Mouse (Mus musculus) granulocyte monocyte progenitor cell, adult 5-6 weeks (primary cell): ENCODE measurements at regions not wholly inside any gene's neighbourhood (a gene's known extent, or its start where the extent isn't known, plus 50 kb on each side); places are given as distances from the start of the nearest gene placed in this dataset.
A peak's percentile ranks its signal among the peaks of the same experiment; 100 is the strongest.

Source experiments
- ATAC-seq: replicated peaks from 2 replicates; pipeline ENCODE4 v1.8.0; 2016; ENCODE audit warnings: mild to moderate bottlenecking, moderate TSS enrichment, inconsistent platforms; ENCODE audit not compliant: poor library complexity, severe bottlenecking

DNA sequence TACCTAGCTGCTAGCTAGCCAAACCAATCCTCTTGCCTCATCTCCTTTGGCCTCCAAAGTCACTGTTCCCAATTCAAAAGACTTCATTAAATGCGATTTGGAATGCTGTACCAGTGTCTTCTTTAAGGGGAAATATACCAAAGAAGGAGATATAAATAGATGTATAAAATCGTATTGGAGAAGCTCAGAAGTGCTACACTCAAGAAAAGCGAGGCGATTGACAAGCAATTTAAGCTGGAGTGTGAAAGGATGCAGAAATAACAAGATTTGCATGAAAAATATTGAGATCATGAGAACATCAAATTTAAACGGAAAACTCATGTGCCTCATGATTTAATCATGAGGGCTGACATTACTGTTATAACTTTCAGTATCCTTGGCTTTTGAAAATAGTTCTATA, 221.8 kb upstream of the Gbe1 start:
- no peak for ATAC-seq

DNA sequence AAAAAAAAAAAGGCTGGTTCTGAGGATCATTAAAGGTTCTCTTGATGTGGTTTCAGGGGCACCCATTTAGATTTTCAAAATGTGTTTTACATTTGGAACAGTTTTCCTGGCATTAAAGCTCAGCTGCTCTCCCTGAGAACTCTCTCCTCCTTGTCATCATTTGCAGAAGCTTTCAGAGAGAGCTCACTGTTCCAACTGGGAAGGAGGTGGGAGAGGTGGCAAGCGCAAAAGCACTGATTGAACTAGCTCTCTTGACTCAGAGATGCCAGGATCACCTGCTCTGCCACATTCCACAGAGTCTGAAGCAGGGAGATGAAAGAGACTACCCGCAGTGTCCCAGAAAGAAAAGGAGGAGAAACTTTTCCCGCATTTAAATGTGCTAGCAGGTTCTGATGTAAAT, 220.5 kb upstream of the Gbe1 start:
- no peak for ATAC-seq

DNA sequence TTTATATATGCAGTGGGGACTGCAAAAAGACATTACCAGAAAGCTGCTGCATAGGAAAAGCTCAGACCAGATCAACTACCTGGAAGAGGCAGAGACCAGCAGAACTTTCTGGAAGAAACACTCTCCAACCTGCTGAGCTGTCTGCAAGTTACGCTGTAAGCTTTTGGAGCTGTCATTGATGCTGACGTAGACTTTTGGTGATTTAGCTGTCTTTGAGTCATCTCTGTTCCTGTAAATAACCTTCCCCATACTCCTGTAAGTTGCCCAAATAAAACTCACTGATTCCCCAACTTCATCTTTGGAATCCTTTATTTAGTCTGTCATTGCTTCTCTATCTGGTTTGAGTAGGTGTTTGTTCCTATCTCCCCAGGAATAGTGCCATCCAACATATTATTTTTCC, 218.5 kb upstream of the Gbe1 start:
- ATAC-seq = no peak

DNA sequence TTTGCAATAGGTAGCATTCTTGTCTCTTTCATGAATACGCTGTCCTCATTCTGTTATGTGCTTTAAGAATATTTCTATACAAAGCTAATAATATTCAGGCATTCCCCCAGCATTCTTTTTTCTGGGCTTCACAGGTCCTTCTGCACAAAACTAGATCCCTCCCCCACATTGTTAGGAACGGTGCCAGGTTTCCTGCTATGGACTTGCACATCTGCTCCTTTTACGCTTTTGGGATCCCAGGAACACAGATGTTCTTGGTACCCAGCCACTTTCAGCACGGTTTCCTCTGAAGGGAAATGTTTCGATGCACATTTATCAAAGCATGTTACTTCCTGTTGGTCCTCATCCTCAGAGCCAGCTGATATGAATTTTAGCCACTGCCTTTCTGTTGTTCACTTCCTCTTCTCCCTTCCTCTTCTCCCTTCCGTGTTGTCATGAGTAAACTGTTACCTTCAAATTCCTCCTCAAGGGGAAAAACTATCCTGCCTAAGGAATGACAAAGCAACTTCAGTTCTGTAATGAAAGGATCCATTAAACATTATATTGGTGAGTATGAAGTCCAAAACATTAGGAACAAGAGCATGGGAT, 209.9 kb upstream of the Gbe1 start:
- ATAC-seq = peak; percentile 63; the same call in 1 of the 2 replicates

DNA sequence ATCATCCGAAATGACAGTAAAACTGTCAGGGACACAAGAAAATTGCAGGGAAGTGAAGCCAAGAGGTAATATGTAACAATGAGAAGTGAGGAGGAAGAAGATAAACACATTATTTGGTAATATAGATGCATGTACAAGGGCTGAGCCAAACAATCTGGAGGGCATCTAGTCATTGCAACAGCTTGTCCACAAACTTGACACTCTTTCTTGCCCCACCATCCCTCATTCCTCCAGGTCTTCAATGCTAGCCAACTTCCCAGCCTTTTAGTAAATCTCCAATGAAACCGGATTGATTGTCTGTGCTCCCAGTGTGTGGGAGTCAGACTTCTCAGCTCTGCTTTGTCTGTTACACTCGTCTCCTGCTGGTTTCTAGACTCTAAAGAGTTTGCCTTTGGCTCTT, 172.3 kb upstream of the Gbe1 start:
- ATAC-seq = no peak

DNA sequence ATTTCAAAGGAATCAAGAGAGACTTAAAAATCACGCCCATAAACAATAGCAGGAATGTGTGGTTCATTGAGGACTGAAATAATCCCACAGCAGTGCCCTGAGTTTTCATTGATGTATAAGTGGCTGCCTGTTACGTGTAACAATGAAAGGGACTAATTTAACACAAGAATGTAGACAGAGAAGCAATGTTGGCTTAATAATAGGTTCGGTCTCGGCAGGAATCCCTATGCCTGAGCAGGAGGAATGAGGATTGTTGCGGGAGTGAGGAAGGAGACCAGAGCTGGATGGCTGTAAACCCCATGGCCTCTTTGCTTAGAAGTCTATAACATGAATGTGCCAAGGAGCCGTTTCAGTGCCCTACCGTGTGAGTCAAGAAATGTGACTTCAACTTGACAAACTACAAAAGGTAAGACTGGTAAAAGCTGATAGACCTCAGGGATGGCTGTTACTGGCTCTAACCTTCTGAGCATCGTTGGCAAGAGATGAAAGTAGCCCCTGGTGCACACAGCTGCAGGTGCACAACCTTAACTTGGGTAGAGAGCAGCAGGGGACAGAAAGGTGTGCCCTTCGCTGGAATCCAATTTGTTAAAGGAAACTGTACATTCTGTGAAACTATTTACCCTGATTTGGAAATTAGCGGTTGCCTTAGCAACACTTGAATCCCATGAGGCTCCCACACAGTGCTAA, 165.9 kb upstream of the Gbe1 start:
- ATAC-seq = no peak

DNA sequence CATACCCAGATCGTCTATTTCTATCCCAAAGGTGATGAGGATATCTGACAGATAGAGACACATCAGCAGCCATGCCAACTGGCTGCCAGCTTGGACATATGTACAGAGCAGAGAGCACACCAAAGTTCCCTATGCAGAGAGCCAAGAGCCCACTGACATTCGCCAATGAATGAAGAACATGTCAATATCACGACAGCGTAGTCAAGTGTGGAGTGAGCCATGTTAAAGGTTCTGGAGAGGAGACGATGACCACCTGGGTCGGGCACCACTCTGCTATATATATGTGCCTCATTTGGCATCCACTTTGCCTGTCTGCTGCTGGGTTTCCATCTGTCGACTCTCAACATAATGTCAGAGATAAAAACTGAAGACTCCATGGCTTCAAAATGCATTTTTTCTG, 159.2 kb upstream of the Gbe1 start:
- ATAC-seq = no peak

DNA sequence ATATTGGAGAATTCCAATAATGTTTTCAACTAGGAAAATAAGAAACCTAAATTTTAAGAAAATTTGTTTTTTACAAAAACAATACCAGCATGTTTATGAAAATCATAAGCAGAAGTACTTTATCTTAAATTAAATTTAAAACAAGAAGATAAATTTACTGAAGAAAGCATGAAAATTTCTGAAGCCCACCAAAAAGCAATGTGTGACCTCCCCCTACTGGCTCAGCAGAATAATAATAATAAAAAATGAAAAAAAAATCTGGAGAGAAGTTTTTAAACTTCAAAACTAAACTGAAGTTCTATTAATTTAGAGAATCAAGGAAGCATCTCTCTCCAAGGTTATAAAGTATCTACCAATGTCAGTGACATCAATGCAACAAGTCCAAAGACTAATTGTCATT, 153.2 kb upstream of the Gbe1 start:
- ATAC-seq = no peak

DNA sequence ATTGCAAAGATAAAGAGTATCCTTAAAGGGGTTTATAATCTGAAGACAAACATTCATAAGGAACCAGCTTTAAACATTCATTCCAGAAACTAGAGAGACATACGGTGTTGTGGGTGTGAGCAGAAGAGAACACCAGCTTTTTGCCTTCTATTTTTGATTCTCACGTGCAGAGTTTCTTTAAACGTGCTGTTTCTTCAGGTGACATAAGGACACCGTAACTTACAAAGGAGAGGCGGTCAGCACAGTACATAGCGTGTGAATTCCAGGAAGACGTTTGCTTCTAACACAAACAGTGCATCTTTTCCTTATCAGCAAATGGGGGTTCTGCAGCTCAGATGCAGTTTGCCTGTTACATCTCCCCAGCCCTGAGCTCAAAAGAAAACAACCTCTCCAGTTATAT, 138.6 kb upstream of the Gbe1 start:
- ATAC-seq = no peak

DNA sequence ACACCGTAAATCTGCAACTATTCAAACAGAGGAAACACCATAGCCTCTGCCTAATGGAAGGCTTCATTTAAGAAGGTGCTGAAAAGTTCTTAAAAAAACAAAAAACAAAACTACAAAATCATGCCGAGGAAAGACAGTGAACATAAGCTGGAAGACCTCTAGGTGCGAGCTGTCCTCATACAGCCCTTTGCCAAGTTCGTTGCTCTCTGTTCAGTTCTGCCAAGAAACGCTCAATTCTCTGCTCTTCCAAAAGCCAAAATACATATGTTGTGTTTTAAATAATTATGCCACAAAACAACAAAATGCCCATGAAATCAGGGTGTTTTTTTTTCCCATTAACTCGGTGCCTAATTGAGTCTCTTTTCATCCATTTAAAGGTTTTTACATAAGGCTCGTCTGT, 134.8 kb upstream of the Gbe1 start:
- ATAC-seq = no peak

DNA sequence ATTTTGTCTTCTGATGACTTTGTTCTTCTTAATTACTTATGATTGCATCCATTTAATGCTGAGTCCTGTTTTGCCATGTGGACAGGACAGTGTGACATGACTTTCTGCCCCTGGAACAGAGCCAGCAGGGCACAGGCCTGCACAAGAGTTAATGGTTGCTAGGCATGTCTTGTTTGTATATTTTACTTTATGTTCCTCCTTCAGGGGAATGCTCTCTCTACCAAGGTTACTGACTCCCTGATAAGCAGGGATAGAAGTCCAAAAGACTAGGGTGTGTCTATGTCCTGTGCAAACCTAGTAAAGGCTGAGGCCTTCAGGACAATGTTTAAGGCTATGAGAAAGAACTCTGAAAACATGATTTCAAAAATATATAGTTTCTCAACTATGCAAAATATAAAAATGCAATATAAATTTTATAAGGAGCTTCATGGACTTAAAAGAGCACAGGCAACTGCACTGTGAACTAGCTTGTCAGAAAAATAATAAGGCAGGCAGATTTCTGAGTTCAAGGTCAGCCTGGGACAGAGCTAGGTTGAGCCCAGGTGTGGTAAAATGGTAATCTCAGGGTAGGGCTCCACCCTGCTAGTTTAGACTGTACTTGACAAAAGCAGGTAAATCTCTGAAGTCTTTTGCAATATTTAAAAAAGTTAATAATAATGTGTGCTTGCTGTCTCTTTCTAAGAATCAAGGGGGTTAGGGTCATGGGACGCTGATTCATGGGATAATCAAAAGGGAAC, 99.7 kb upstream of the Gbe1 start:
- ATAC-seq = no peak

DNA sequence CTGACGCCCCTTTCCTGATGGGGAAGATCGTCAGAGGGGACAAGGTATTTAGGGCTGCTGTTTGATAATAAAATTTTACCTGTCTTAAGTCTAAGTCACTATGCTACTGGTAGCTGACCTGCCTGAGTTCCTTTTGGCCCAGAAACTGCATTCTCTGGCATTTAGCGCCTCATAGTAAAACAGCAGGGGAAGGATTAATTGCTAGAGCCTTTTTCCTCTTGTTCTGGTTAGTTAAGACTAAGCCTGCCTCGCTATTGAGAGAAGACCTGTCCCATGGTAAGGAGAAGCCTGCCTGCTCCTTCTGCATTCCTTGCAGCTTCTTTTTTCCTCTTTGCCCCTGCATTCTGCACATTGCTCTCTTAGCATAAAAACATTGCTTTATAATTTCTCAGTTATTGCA, 98.9 kb upstream of the Gbe1 start:
- no peak for ATAC-seq

DNA sequence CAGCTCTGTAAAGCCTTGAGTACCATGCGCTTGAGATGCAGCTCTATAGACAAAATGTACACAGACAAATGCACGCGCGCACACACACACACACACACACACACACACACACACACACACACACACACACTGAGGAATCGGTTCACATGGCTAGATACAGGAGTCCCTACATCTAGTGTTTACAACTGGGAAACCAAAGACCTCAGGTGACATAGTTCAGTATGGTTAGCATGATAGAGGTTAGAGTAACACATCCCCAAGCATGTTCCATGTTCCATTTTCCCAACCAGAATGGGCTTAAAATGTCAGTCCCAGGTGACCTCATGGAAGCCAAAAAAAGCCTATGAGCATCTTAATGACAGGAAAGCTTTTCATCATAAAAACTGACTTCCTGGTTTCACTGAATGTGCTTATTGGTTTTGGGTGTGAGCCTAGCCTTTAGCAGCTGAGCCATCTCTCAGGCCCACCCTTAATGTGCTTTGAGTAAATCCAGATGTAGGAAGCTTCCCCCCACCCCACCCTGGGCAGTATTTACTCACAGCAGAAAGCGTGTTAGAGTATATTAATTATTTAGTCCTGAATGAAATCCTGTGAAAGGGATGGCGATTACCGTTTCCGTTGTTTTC, 86.0 kb upstream of the Gbe1 start:
- no peak for ATAC-seq

DNA sequence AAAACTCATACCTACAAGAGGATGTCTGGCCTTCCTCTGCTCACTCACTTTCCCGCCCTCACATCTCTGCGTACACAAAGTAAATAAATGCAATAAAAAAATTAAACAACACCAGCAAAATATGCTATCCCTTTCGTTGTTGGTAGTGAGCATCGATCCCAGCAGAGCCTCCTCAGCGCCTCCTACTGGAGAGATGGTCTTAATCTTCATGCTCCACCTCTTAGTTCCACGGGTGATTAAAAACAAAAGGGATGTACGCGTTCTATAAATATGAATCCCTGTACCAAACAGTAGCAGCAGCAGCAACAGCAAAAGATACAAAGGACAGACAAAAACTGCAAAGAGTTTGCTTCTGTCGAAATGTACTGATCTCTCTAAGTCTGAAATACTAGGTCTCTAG, 81.0 kb upstream of the Gbe1 start:
- no peak for ATAC-seq

DNA sequence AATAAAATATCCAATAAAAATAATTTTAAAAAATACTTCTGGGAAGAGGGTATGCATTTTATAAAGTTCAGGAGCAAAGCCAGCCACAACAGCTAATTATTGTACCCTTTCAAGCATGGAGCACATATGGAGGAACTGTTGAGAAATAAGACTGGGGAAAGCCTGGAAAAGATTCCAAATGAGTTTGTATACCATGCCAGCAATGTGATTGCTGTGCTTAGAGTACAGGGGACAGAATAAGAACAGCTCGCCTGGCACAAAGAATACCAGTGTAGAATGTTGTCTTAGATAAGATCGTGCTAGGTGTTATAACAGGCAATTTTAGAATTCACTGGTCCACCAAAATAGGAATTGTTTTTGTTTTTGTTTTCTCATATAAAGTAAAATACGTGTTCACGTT, 78.6 kb upstream of the Gbe1 start:
- ATAC-seq = no peak

DNA sequence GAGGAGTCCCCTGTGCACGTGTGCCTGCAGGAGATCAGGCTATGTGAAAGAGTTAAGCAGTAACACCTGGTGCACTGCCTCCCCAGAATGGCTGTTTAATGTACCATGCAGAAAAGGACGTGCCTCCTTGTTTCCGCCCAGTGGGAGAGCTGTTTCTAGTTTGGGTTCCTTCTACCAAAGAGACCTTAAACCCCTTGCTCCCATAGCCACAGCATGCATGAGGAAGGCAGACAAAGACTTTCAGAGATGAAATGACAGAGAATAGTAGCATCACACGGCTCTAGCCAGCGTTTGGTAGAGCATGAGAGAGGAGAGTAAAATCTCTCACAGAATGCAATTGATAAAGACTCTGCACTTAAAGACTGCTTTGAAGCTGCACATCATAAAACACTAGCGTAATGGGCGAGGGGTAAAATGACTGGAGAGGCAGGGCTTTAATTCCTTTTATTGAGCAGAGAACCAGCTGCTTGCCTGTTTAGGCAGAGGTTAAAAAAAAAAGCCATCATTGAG, 74.3 kb upstream of the Gbe1 start:
- ATAC-seq = no peak

DNA sequence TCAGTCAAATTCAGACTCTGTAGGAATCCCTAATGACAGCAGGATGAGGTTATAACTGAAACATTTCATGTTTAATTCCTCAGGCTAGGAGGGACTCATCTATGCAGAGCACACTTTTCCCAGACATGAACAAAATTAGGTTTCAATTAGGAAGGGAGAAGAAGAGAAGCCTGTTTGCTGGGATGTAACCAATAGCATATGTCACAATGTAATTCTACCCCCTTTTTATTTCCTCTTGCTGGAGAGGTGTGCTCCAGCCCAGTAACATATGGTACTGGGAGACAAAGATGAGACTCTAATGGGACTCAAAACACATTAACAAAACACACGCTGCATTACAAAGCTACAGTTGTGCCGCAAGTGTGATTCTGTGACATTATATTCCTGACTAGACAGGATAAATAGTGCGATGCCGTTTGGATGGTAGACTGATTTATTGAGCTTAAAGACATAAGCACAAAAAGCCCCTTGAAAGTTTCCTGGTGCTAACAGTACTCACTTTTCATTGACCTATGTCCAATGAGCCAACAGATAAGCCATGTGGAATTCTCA, 69.5 kb upstream of the Gbe1 start:
- no peak for ATAC-seq

DNA sequence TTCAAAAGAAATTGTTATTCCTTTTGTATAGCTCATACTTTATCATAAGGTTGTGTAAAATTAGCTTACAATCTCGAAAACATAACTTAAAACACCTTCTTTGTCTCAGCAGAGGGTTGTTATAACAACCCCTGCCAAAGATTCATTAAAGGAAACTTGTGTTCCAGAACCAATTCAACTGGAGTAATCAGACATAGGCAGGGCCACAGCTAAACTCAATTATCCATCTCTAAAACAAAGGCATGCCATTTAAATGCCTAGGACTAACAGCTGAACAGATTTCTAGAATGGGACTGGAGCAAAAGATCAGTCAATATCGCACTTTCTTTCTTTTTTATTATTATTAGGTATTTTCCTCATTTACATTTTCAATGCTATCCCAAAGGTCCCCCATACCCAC, 68.8 kb upstream of the Gbe1 start:
- ATAC-seq = no peak

DNA sequence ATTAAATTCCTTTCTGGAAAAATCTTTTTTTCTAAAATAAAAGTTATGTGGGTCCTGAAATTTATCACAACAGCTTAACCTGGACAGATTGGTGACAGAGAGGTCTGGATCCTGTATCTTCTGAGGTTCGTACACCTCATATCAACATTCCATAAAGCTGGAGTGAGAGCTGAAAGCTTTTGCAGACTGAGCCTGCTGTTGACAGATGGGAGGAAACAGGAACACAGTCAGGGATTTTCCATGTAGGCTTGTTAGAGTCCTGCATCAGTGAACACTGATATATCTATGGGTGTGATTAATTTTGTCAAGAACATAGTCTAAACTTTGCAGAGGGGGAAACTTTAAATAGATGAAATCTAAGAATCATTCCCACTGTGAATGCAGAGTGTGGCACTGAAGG, 54.4 kb upstream of the Gbe1 start:
- no peak for ATAC-seq

DNA sequence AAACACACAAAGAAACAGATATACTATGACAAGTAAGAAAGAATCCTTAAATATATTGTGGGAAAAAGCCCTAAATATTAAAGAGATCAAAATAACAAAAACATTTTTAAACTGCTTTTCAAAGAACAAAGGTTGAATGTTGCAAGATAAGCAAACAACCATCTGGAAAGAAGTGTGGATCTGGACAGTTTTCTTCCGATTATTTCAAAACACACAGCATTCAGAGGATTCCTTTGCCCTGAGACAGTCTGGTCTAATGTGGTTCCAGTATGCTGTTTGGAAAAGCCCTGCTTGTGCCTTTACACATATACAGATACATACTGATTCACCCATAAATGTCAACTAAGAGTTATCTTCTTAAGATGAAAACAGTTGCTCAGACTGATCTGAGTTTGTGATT, 53.6 kb upstream of the Gbe1 start:
- ATAC-seq = no peak
